Mouse (Mus musculus) erythroblast, embryonic 14.5 days (primary cell): ENCODE results near the gene Faf1.

Experiments
- GATA1 ChIP-seq: IDR thresholded peaks from 2 replicates; pipeline ENCODE4 v1.6.1; 2012; ENCODE audit warnings: low read length, inconsistent platforms, mixed read lengths
- TAL1 ChIP-seq: IDR thresholded peaks from 3 replicates; pipeline ENCODE4 v1.6.1; 2012; ENCODE audit warnings: low read length, inconsistent platforms, mixed read lengths

DNA sequence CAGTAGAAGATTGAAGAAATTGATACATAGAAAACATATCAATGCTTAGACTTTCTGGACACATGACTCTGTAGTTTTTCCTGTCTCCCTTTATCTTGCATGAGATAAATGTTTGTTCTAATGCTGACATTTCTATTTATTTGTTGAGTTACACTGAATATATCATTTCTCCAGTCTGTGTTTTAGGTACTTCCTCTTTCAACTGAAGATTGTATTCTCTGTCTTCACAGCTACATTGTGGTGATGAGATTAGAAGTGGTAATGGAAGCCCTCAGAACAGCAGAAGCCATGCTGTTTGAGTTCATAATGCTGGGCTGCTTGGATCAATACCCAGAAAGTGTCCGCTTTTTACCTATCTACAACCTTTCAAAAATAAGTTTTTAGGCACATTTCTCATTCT, 269.2 kb downstream of the Faf1 start:
- TF ChIP-seq GATA1, result no peak
- no peak for TF ChIP-seq TAL1
